Mouse (Mus musculus): ENCODE data around the gene Cep170b. TPM values are rescaled to one million over a fixed set of nuclear protein-coding genes. Genes with fewer than 3 reads are reported as not detected.

The Cep170b gene
- polyA plus RNA-seq, 1 experiment, result 22.8 TPM

- H3K27me3 ChIP-seq (ENCODE audit: control insufficient read depth, insufficient read depth, insufficient read length), result no peaks in the 10 kb centered on the region
- H3K79me2 ChIP-seq (ENCODE audit: control insufficient read depth, insufficient read depth), result peaks cover 34% of the 10 kb centered on the region
- H3K4me3 ChIP-seq, result no peak overlapping the region
- no peak overlapping the region for H3ac ChIP-seq (ENCODE audit: control insufficient read depth, insufficient read length)
- H3K36me3 ChIP-seq (ENCODE audit: control insufficient read depth, insufficient read depth), result peaks cover 16% of the 10 kb centered on the region
- TF ChIP-seq TCF3 (IDR thresholded peaks at IDR 0.05; ENCODE audit: insufficient read length, low read depth) (no peak), CEBPB (IDR thresholded peaks at IDR 0.05; ENCODE audit: insufficient read depth, poor library complexity, severe bottlenecking) (no peak), MYOD1 (IDR thresholded peaks at IDR 0.05; ENCODE audit: control insufficient read depth in 1 of 3, insufficient read length in 2 of 3, low read depth in 2 of 3) (no peak), POLR2AphosphoS2 (IDR thresholded peaks at IDR 0.05; ENCODE audit: insufficient read length, low read depth) (peak; percentile 7), MAX (IDR thresholded peaks at IDR 0.05; ENCODE audit: low read depth) (no peak), REST (IDR thresholded peaks at IDR 0.05; ENCODE audit: insufficient read depth, insufficient read length) (no peak)
- no peak overlapping the region for H3K4me2 ChIP-seq (ENCODE audit: low read depth)
These were observed 70.8 kb downstream of the Cep170b start for GRCm38 (mm10) chr12:112791026-112791425.

GRCm38 (mm10) chr12:112793601-112794355, 73.5 kb downstream of the Cep170b start:
- Histone ChIP-seq H3K27me3 (ENCODE audit: control insufficient read depth, insufficient read depth, insufficient read length) (no peaks in the 10 kb centered on the region), H3K4me2 (ENCODE audit: low read depth) (peak overlapping the region; percentile 81), H3K79me2 (ENCODE audit: control insufficient read depth, insufficient read depth) (peaks cover 34% of the 10 kb centered on the region), H3K4me3 (peak overlapping the region; percentile 62), H3ac (ENCODE audit: control insufficient read depth, insufficient read length) (no peak overlapping the region), H3K36me3 (ENCODE audit: control insufficient read depth, insufficient read depth) (peaks cover 5% of the 10 kb centered on the region)
- TF ChIP-seq CEBPB (IDR thresholded peaks at IDR 0.05; ENCODE audit: insufficient read depth, poor library complexity, severe bottlenecking), result no peak
- no peak for TF ChIP-seq MYOD1 (IDR thresholded peaks at IDR 0.05; ENCODE audit: control insufficient read depth in 1 of 3, insufficient read length in 2 of 3, low read depth in 2 of 3)
- TF ChIP-seq REST (IDR thresholded peaks at IDR 0.05; ENCODE audit: insufficient read depth, insufficient read length), result no peak
- peak; percentile 26 for TF ChIP-seq TCF12 (IDR thresholded peaks at IDR 0.05; ENCODE audit: insufficient read depth, poor library complexity, severe bottlenecking)
- peak in 1 of 3 experiments; percentile 55 for TF ChIP-seq MYOG (IDR thresholded peaks at IDR 0.05; ENCODE audit: control insufficient read depth in 1 of 3, insufficient read depth in 1 of 3, insufficient read length in 2 of 3, low read depth in 2 of 3)
- no peak for TF ChIP-seq SRF (IDR thresholded peaks at IDR 0.05; ENCODE audit: control insufficient read depth, insufficient read length, low read depth)
- no peak for TF ChIP-seq E2F4 (IDR thresholded peaks at IDR 0.05; ENCODE audit: insufficient read depth)
- no peak for TF ChIP-seq MAX (IDR thresholded peaks at IDR 0.05; ENCODE audit: low read depth)
- TF ChIP-seq TCF3 (IDR thresholded peaks at IDR 0.05; ENCODE audit: insufficient read length, low read depth), result no peak
- no peak for TF ChIP-seq USF1 (IDR thresholded peaks at IDR 0.05; ENCODE audit: low read depth)
- peak; percentile 17 for TF ChIP-seq POLR2AphosphoS2 (IDR thresholded peaks at IDR 0.05; ENCODE audit: insufficient read length, low read depth)
- TF ChIP-seq POLR2A (IDR thresholded peaks at IDR 0.05; ENCODE audit: insufficient read length, low read depth), result peak; percentile 39

- no peak for TF ChIP-seq MYOG (IDR thresholded peaks at IDR 0.05; ENCODE audit: control insufficient read depth in 1 of 3, insufficient read depth in 1 of 3, insufficient read length in 2 of 3, low read depth in 2 of 3)
- no peak for TF ChIP-seq MYOD1 (IDR thresholded peaks at IDR 0.05; ENCODE audit: control insufficient read depth in 1 of 3, insufficient read length in 2 of 3, low read depth in 2 of 3)
- no peak for TF ChIP-seq TCF3 (IDR thresholded peaks at IDR 0.05; ENCODE audit: insufficient read length, low read depth)
- TF ChIP-seq TCF12 (IDR thresholded peaks at IDR 0.05; ENCODE audit: insufficient read depth, poor library complexity, severe bottlenecking), result no peak
- TF ChIP-seq E2F4 (IDR thresholded peaks at IDR 0.05; ENCODE audit: insufficient read depth), result no peak
- no peak for TF ChIP-seq POLR2A (IDR thresholded peaks at IDR 0.05; ENCODE audit: insufficient read length, low read depth)
- TF ChIP-seq CEBPB (IDR thresholded peaks at IDR 0.05; ENCODE audit: insufficient read depth, poor library complexity, severe bottlenecking), result no peak
- no peak for TF ChIP-seq MAX (IDR thresholded peaks at IDR 0.05; ENCODE audit: low read depth)
- no peak for TF ChIP-seq USF1 (IDR thresholded peaks at IDR 0.05; ENCODE audit: low read depth)
- TF ChIP-seq SRF (IDR thresholded peaks at IDR 0.05; ENCODE audit: control insufficient read depth, insufficient read length, low read depth), result no peak
- H3K79me2 ChIP-seq (ENCODE audit: control insufficient read depth, insufficient read depth), result peaks cover 34% of the 10 kb centered on the region
- H3K4me2 ChIP-seq (ENCODE audit: low read depth), result peak overlapping the region; percentile 81
- H3ac ChIP-seq (ENCODE audit: control insufficient read depth, insufficient read length), result peak overlapping the region; percentile 43
- peaks cover 3% of the 10 kb centered on the region for H3K36me3 ChIP-seq (ENCODE audit: control insufficient read depth, insufficient read depth)
- H3K4me3 ChIP-seq, result peak overlapping the region; percentile 62
- H3K27me3 ChIP-seq (ENCODE audit: control insufficient read depth, insufficient read depth, insufficient read length), result no peaks in the 10 kb centered on the region
These were observed 74.1 kb downstream of the Cep170b start for GRCm38 (mm10) chr12:112794356-112794816.

GRCm38 (mm10) chr12:112794998-112795397, 74.7 kb downstream of the Cep170b start:
- peaks cover 36% of the 10 kb centered on the region for H3K79me2 ChIP-seq (ENCODE audit: control insufficient read depth, insufficient read depth)
- TF ChIP-seq REST (IDR thresholded peaks at IDR 0.05; ENCODE audit: insufficient read depth, insufficient read length), result no peak
- TF ChIP-seq CEBPB (IDR thresholded peaks at IDR 0.05; ENCODE audit: insufficient read depth, poor library complexity, severe bottlenecking), result no peak
- TF ChIP-seq MYOD1 (IDR thresholded peaks at IDR 0.05; ENCODE audit: control insufficient read depth in 1 of 3, insufficient read length in 2 of 3, low read depth in 2 of 3), result no peak
- TF ChIP-seq SRF (IDR thresholded peaks at IDR 0.05; ENCODE audit: control insufficient read depth, insufficient read length, low read depth), result no peak
- TF ChIP-seq MAX (IDR thresholded peaks at IDR 0.05; ENCODE audit: low read depth), result no peak
- TF ChIP-seq MYOG (IDR thresholded peaks at IDR 0.05; ENCODE audit: control insufficient read depth in 1 of 3, insufficient read depth in 1 of 3, insufficient read length in 2 of 3, low read depth in 2 of 3), result no peak
- no peak for TF ChIP-seq E2F4 (IDR thresholded peaks at IDR 0.05; ENCODE audit: insufficient read depth)
- H3K4me2 ChIP-seq (ENCODE audit: low read depth), result peak overlapping the region; percentile 81
- no peaks in the 10 kb centered on the region for H3K36me3 ChIP-seq (ENCODE audit: control insufficient read depth, insufficient read depth)
- H3K4me3 ChIP-seq, result peak overlapping the region; percentile 62
- no peaks in the 10 kb centered on the region for H3K27me3 ChIP-seq (ENCODE audit: control insufficient read depth, insufficient read depth, insufficient read length)
- H3ac ChIP-seq (ENCODE audit: control insufficient read depth, insufficient read length), result peak overlapping the region; percentile 43

Data from myocyte (in vitro differentiated cells).